Mouse (Mus musculus): ENCODE results near the gene Fbxw16. TPM values are rescaled to one million over a fixed set of nuclear protein-coding genes. Genes with fewer than 3 reads are reported as not detected.
"Not testable (repeated sequence)": the region's sequence is repeated elsewhere in the genome, so short reads cannot be mapped to it uniquely, and the experiment has no call there.

Gene Fbxw16
- polyA plus RNA-seq (2014; fragmentation: Nextera tagmentation; extraction: Ambion mirVana) = not detected in 2 replicates

- Histone ChIP-seq H3K4me2 (replicated peaks; ENCODE audit: low read depth, low read length) (no peak within 1 kb of the TSS), H3K27me3 (ENCODE audit: control insufficient read depth, insufficient read depth, low read length) (no peaks in the 10 kb centered on the region), H3K9me3 (ENCODE audit: control insufficient read depth, low read depth, low read length) (no peaks in the 10 kb centered on the region), H3K36me3 (ENCODE audit: control insufficient read depth, insufficient read depth, low read length) (no peaks in the 10 kb centered on the region), H3K4me3 (ENCODE audit: low read depth, low read length) (no peak within 1 kb of the TSS), H3K4me1 (ENCODE audit: control insufficient read depth, insufficient read depth, low read length) (no peaks in the 10 kb centered on the region), H3K27ac (ENCODE audit: low read length) (no peak within 1 kb of the TSS), H3K9ac (replicated peaks; ENCODE audit: low read depth, low read length) (no peak within 1 kb of the TSS)
- no peak for ATAC-seq (ENCODE audit: insufficient number of reproducible peaks, insufficient read depth, low FRiP score, low read depth)
Observed at GRCm38 (mm10) chr9:109449040-109449439, at the start of gene Fbxw16. Fbxw16 (minus strand) TSS chr9:109449140.

GRCm38 (mm10) chr9:109495775-109496174 lies 46.8 kb upstream of the Fbxw16 start, which contains the start of gene Fbxw19:
Fbxw19 (minus strand) TSS chr9:109495875.
- H3K4me3 ChIP-seq (ENCODE audit: low read depth, low read length); H3K4me2 ChIP-seq (replicated peaks; ENCODE audit: low read depth, low read length); H3K27me3 ChIP-seq (ENCODE audit: control insufficient read depth, insufficient read depth, low read length); H3K36me3 ChIP-seq (ENCODE audit: control insufficient read depth, insufficient read depth, low read length); H3K4me1 ChIP-seq (ENCODE audit: control insufficient read depth, insufficient read depth, low read length); ATAC-seq (ENCODE audit: insufficient number of reproducible peaks, insufficient read depth, low FRiP score, low read depth); H3K9ac ChIP-seq (replicated peaks; ENCODE audit: low read depth, low read length); H3K27ac ChIP-seq (ENCODE audit: low read length); H3K9me3 ChIP-seq (ENCODE audit: control insufficient read depth, low read depth, low read length): not testable (repeated sequence)
- WGBS = 79% methylated on average over 1 of the region's 1 CpGs

GRCm38 (mm10) chr9:109432956-109433355 lies 16.0 kb downstream of the Fbxw16 start:
- ATAC-seq (ENCODE audit: insufficient number of reproducible peaks, insufficient read depth, low FRiP score, low read depth) = no peak
- H3K36me3 ChIP-seq (ENCODE audit: control insufficient read depth, insufficient read depth, low read length) = no peaks in the 10 kb centered on the region
- no peak overlapping the region for H3K27ac ChIP-seq (ENCODE audit: low read length)
- no peak overlapping the region for H3K4me3 ChIP-seq (ENCODE audit: low read depth, low read length)
- H3K27me3 ChIP-seq (ENCODE audit: control insufficient read depth, insufficient read depth, low read length) = no peaks in the 10 kb centered on the region
- H3K9me3 ChIP-seq (ENCODE audit: control insufficient read depth, low read depth, low read length) = no peaks in the 10 kb centered on the region
- no peaks in the 10 kb centered on the region for H3K4me1 ChIP-seq (ENCODE audit: control insufficient read depth, insufficient read depth, low read length)
- H3K9ac ChIP-seq (replicated peaks; ENCODE audit: low read depth, low read length) = no peak overlapping the region
- 80% methylated on average over 1 of the region's 1 CpGs for WGBS
- H3K4me2 ChIP-seq (replicated peaks; ENCODE audit: low read depth, low read length) = no peak overlapping the region

GRCm38 (mm10) chr9:109404196-109404595 lies 44.7 kb downstream of the Fbxw16 start, which contains the start of gene Fbxw22:
Fbxw22 (minus strand) TSS chr9:109404296.
- not testable (repeated sequence) for H3K4me1 ChIP-seq (ENCODE audit: control insufficient read depth, insufficient read depth, low read length); H3K27ac ChIP-seq (ENCODE audit: low read length); H3K4me2 ChIP-seq (replicated peaks; ENCODE audit: low read depth, low read length); H3K36me3 ChIP-seq (ENCODE audit: control insufficient read depth, insufficient read depth, low read length); H3K9ac ChIP-seq (replicated peaks; ENCODE audit: low read depth, low read length); ATAC-seq (ENCODE audit: insufficient number of reproducible peaks, insufficient read depth, low FRiP score, low read depth); H3K9me3 ChIP-seq (ENCODE audit: control insufficient read depth, low read depth, low read length); H3K4me3 ChIP-seq (ENCODE audit: low read depth, low read length); H3K27me3 ChIP-seq (ENCODE audit: control insufficient read depth, insufficient read depth, low read length)
- WGBS = 70% methylated on average over 4 of the region's 4 CpGs

Other genes with a start within 250 kb of the Fbxw16 start
- not detected in 2 replicates for gene Fbxw20, start 214.4 kb downstream of the Fbxw16 start, polyA plus RNA-seq (2014; fragmentation: Nextera tagmentation; extraction: Ambion mirVana)
- gene Fbxw14, start 161.5 kb downstream of the Fbxw16 start, polyA plus RNA-seq (2014; fragmentation: Nextera tagmentation; extraction: Ambion mirVana) = not detected in 2 replicates
- not detected in 2 replicates for gene Fbxw28, start 109.5 kb downstream of the Fbxw16 start, polyA plus RNA-seq (2014; fragmentation: Nextera tagmentation; extraction: Ambion mirVana)
- gene Fbxw22, start 44.8 kb downstream of the Fbxw16 start, polyA plus RNA-seq (2014; fragmentation: Nextera tagmentation; extraction: Ambion mirVana) = not detected in 2 replicates
- gene Fbxw19, start 46.7 kb upstream of the Fbxw16 start, polyA plus RNA-seq (2014; fragmentation: Nextera tagmentation; extraction: Ambion mirVana) = not detected in 2 replicates
- not detected in 2 replicates for gene Fbxw15, start 119.1 kb upstream of the Fbxw16 start, polyA plus RNA-seq (2014; fragmentation: Nextera tagmentation; extraction: Ambion mirVana)
- not detected in 2 replicates for gene Fbxw24, start 176.9 kb upstream of the Fbxw16 start, polyA plus RNA-seq (2014; fragmentation: Nextera tagmentation; extraction: Ambion mirVana)
- gene Fbxw25, start 215.5 kb upstream of the Fbxw16 start, polyA plus RNA-seq (2014; fragmentation: Nextera tagmentation; extraction: Ambion mirVana) = not detected in 2 replicates

Data from stomach, embryonic 14.5 days (tissue).